Mouse (Mus musculus): ENCODE measurements around the gene Scgn. TPM values are rescaled to one million over a fixed set of nuclear protein-coding genes. Genes with fewer than 3 reads are reported as not detected.

The Scgn gene
- polyA plus RNA-seq, 1 experiment, result not detected

- Histone ChIP-seq H3K79me2 (ENCODE audit: control insufficient read depth, insufficient read depth) (no peaks in the 10 kb centered on the region), H3K4me2 (ENCODE audit: low read depth) (no peak overlapping the region), H3ac (ENCODE audit: control insufficient read depth, insufficient read length) (no peak overlapping the region), H3K27me3 (ENCODE audit: control insufficient read depth, insufficient read depth, insufficient read length) (peaks cover 9% of the 10 kb centered on the region), H3K36me3 (ENCODE audit: control insufficient read depth, insufficient read depth) (no peaks in the 10 kb centered on the region), H3K4me3 (no peak overlapping the region)
- TF ChIP-seq USF1 (IDR thresholded peaks at IDR 0.05; ENCODE audit: low read depth), result no peak
- no peak for TF ChIP-seq E2F4 (IDR thresholded peaks at IDR 0.05; ENCODE audit: insufficient read depth)
- no peak for TF ChIP-seq SRF (IDR thresholded peaks at IDR 0.05; ENCODE audit: control insufficient read depth, insufficient read length, low read depth)
- no peak for TF ChIP-seq TCF12 (IDR thresholded peaks at IDR 0.05; ENCODE audit: insufficient read depth, poor library complexity, severe bottlenecking)
- no peak for TF ChIP-seq CEBPB (IDR thresholded peaks at IDR 0.05; ENCODE audit: insufficient read depth, poor library complexity, severe bottlenecking)
- TF ChIP-seq POLR2AphosphoS2 (IDR thresholded peaks at IDR 0.05; ENCODE audit: insufficient read length, low read depth), result no peak
- TF ChIP-seq MYOD1 (IDR thresholded peaks at IDR 0.05; ENCODE audit: control insufficient read depth in 1 of 3, insufficient read length in 2 of 3, low read depth in 2 of 3), result no peak
Measured at GRCm38 (mm10) chr13:23994756-23995155, 3.7 kb upstream of the Scgn start.

GRCm38 (mm10) chr13:23994024-23994423 is 3.0 kb upstream of the Scgn start:
- no peak for TF ChIP-seq TCF12 (IDR thresholded peaks at IDR 0.05; ENCODE audit: insufficient read depth, poor library complexity, severe bottlenecking)
- no peak for TF ChIP-seq E2F4 (IDR thresholded peaks at IDR 0.05; ENCODE audit: insufficient read depth)
- TF ChIP-seq MAX (IDR thresholded peaks at IDR 0.05; ENCODE audit: low read depth), result no peak
- TF ChIP-seq POLR2A (IDR thresholded peaks at IDR 0.05; ENCODE audit: insufficient read length, low read depth), result no peak
- no peak for TF ChIP-seq CEBPB (IDR thresholded peaks at IDR 0.05; ENCODE audit: insufficient read depth, poor library complexity, severe bottlenecking)
- no peak for TF ChIP-seq MYOG (IDR thresholded peaks at IDR 0.05; ENCODE audit: control insufficient read depth in 1 of 3, insufficient read depth in 1 of 3, insufficient read length in 2 of 3, low read depth in 2 of 3)
- no peak for TF ChIP-seq POLR2AphosphoS2 (IDR thresholded peaks at IDR 0.05; ENCODE audit: insufficient read length, low read depth)
- TF ChIP-seq MYOD1 (IDR thresholded peaks at IDR 0.05; ENCODE audit: control insufficient read depth in 1 of 3, insufficient read length in 2 of 3, low read depth in 2 of 3), result no peak
- TF ChIP-seq TCF3 (IDR thresholded peaks at IDR 0.05; ENCODE audit: insufficient read length, low read depth), result no peak
- TF ChIP-seq SRF (IDR thresholded peaks at IDR 0.05; ENCODE audit: control insufficient read depth, insufficient read length, low read depth), result no peak
- no peak for TF ChIP-seq REST (IDR thresholded peaks at IDR 0.05; ENCODE audit: insufficient read depth, insufficient read length)
- no peak for TF ChIP-seq USF1 (IDR thresholded peaks at IDR 0.05; ENCODE audit: low read depth)
- peaks cover 9% of the 10 kb centered on the region for H3K27me3 ChIP-seq (ENCODE audit: control insufficient read depth, insufficient read depth, insufficient read length)
- no peaks in the 10 kb centered on the region for H3K79me2 ChIP-seq (ENCODE audit: control insufficient read depth, insufficient read depth)
- no peaks in the 10 kb centered on the region for H3K36me3 ChIP-seq (ENCODE audit: control insufficient read depth, insufficient read depth)
- H3K4me2 ChIP-seq (ENCODE audit: low read depth), result no peak overlapping the region
- H3K4me3 ChIP-seq, result no peak overlapping the region
- no peak overlapping the region for H3ac ChIP-seq (ENCODE audit: control insufficient read depth, insufficient read length)

- TF ChIP-seq E2F4 (IDR thresholded peaks at IDR 0.05; ENCODE audit: insufficient read depth) (no peak), USF1 (IDR thresholded peaks at IDR 0.05; ENCODE audit: low read depth) (no peak), REST (IDR thresholded peaks at IDR 0.05; ENCODE audit: insufficient read depth, insufficient read length) (no peak), TCF3 (IDR thresholded peaks at IDR 0.05; ENCODE audit: insufficient read length, low read depth) (no peak), MYOD1 (IDR thresholded peaks at IDR 0.05; ENCODE audit: control insufficient read depth in 1 of 3, insufficient read length in 2 of 3, low read depth in 2 of 3) (no peak), MYOG (IDR thresholded peaks at IDR 0.05; ENCODE audit: control insufficient read depth in 1 of 3, insufficient read depth in 1 of 3, insufficient read length in 2 of 3, low read depth in 2 of 3) (no peak), CEBPB (IDR thresholded peaks at IDR 0.05; ENCODE audit: insufficient read depth, poor library complexity, severe bottlenecking) (no peak), POLR2A (IDR thresholded peaks at IDR 0.05; ENCODE audit: insufficient read length, low read depth) (no peak), TCF12 (IDR thresholded peaks at IDR 0.05; ENCODE audit: insufficient read depth, poor library complexity, severe bottlenecking) (no peak), SRF (IDR thresholded peaks at IDR 0.05; ENCODE audit: control insufficient read depth, insufficient read length, low read depth) (no peak), MAX (IDR thresholded peaks at IDR 0.05; ENCODE audit: low read depth) (no peak), POLR2AphosphoS2 (IDR thresholded peaks at IDR 0.05; ENCODE audit: insufficient read length, low read depth) (no peak)
- no peaks in the 10 kb centered on the region for H3K36me3 ChIP-seq (ENCODE audit: control insufficient read depth, insufficient read depth)
- no peak overlapping the region for H3K4me2 ChIP-seq (ENCODE audit: low read depth)
- H3ac ChIP-seq (ENCODE audit: control insufficient read depth, insufficient read length), result no peak overlapping the region
- H3K4me3 ChIP-seq, result no peak overlapping the region
- peaks cover 6% of the 10 kb centered on the region for H3K27me3 ChIP-seq (ENCODE audit: control insufficient read depth, insufficient read depth, insufficient read length)
- no peaks in the 10 kb centered on the region for H3K79me2 ChIP-seq (ENCODE audit: control insufficient read depth, insufficient read depth)
Measured at GRCm38 (mm10) chr13:23990451-23990850, 563 bp downstream of the Scgn start.

- Histone ChIP-seq H3K36me3 (ENCODE audit: control insufficient read depth, insufficient read depth) (no peaks in the 10 kb centered on the region), H3K4me2 (ENCODE audit: low read depth) (no peak overlapping the region)
- no peak for TF ChIP-seq USF1 (IDR thresholded peaks at IDR 0.05; ENCODE audit: low read depth)
- no peak for TF ChIP-seq MYOD1 (IDR thresholded peaks at IDR 0.05; ENCODE audit: control insufficient read depth in 1 of 3, insufficient read length in 2 of 3, low read depth in 2 of 3)
- TF ChIP-seq MYOG (IDR thresholded peaks at IDR 0.05; ENCODE audit: control insufficient read depth in 1 of 3, insufficient read depth in 1 of 3, insufficient read length in 2 of 3, low read depth in 2 of 3), result no peak
- no peak for TF ChIP-seq SRF (IDR thresholded peaks at IDR 0.05; ENCODE audit: control insufficient read depth, insufficient read length, low read depth)
- TF ChIP-seq TCF3 (IDR thresholded peaks at IDR 0.05; ENCODE audit: insufficient read length, low read depth), result no peak
- no peak for TF ChIP-seq MAX (IDR thresholded peaks at IDR 0.05; ENCODE audit: low read depth)
- TF ChIP-seq POLR2A (IDR thresholded peaks at IDR 0.05; ENCODE audit: insufficient read length, low read depth), result no peak
- no peak for TF ChIP-seq E2F4 (IDR thresholded peaks at IDR 0.05; ENCODE audit: insufficient read depth)
- TF ChIP-seq REST (IDR thresholded peaks at IDR 0.05; ENCODE audit: insufficient read depth, insufficient read length), result no peak
- no peak for TF ChIP-seq POLR2AphosphoS2 (IDR thresholded peaks at IDR 0.05; ENCODE audit: insufficient read length, low read depth)
- no peak for TF ChIP-seq TCF12 (IDR thresholded peaks at IDR 0.05; ENCODE audit: insufficient read depth, poor library complexity, severe bottlenecking)
Measured at GRCm38 (mm10) chr13:23985130-23985529, 5.9 kb downstream of the Scgn start.

More at GRCm38 (mm10) chr13:23985130-23985529, 5.9 kb downstream of the Scgn start:
- no peak overlapping the region for H3ac ChIP-seq (ENCODE audit: control insufficient read depth, insufficient read length)
- no peaks in the 10 kb centered on the region for H3K27me3 ChIP-seq (ENCODE audit: control insufficient read depth, insufficient read depth, insufficient read length)
- no peaks in the 10 kb centered on the region for H3K79me2 ChIP-seq (ENCODE audit: control insufficient read depth, insufficient read depth)
- no peak overlapping the region for H3K4me3 ChIP-seq

All from myocyte (in vitro differentiated cells).